Mouse (Mus musculus) hindbrain, embryonic 14.5 days (tissue): ENCODE results near the gene Emp3. TPM values are rescaled to one million over a fixed set of nuclear protein-coding genes. Genes with fewer than 3 reads are reported as not detected.

Experiments
- ATAC-seq: fragments of 200-750 bp; cut with Nextera tagmentation; 2 replicates; pipeline ENCODE4 v1.8.0; 2017; ENCODE audit warnings: moderate number of reproducible peaks, mild to moderate bottlenecking, moderate TSS enrichment, moderate library complexity; ENCODE audit not compliant: low FRiP score
- DNase-seq: peaks from one replicate; pipeline ENCODE4 v3.0.0-alpha.2; 2015; ENCODE audit warnings: low spot score
- H3K27ac ChIP-seq: fragments of 300-500 bp; sonication (generic); 2 replicates; pipeline ENCODE4 v1.5.1; 2014; ENCODE audit warnings: mild to moderate bottlenecking, moderate library complexity
- H3K27me3 ChIP-seq: fragments of 300-500 bp; sonication (generic); 2 replicates; pipeline ENCODE4 v1.6.1; 2014; ENCODE audit warnings: mild to moderate bottlenecking, low read length, mixed read lengths; ENCODE audit not compliant: control insufficient read depth, insufficient read depth
- H3K36me3 ChIP-seq: fragments of 300-500 bp; sonication (generic); replicated peaks from 2 replicates; pipeline ENCODE4 v1.6.1; 2014; ENCODE audit not compliant: control insufficient read depth, insufficient read depth
- H3K4me1 ChIP-seq: fragments of 300-500 bp; sonication (generic); replicated peaks from 2 replicates; pipeline ENCODE4 v1.6.1; 2014; ENCODE audit warnings: antibody characterized with exemption, low read length, mixed read lengths; ENCODE audit not compliant: control insufficient read depth, insufficient read depth
- H3K4me2 ChIP-seq: fragments of 300-500 bp; sonication (generic); replicated peaks from 2 replicates; pipeline ENCODE4 v1.6.1; 2014; ENCODE audit warnings: mild to moderate bottlenecking, moderate library complexity
- H3K4me3 ChIP-seq: fragments of 300-500 bp; sonication (generic); replicated peaks from 2 replicates; pipeline ENCODE4 v1.5.1; 2014; ENCODE audit warnings: mild to moderate bottlenecking, low read length
- H3K9ac ChIP-seq: fragments of 300-500 bp; sonication (generic); 2 replicates; pipeline ENCODE4 v1.6.1; 2014
- H3K9me3 ChIP-seq: fragments of 300-500 bp; sonication (generic); 2 replicates; pipeline ENCODE4 v1.6.1; 2016; ENCODE audit warnings: low read length; ENCODE audit not compliant: control insufficient read depth
- WGBS: fragments of 180-500 bp; shearing (Covaris S2); extraction: QIAGEN DNeasy Blood & Tissue Kit; methylation state at CpG from one replicate; pipeline ENCODE4 v1.1.7; 2014; 5-methylcytosine and 5-hydroxymethylcytosine counted together
- polyA plus RNA-seq: library from polyadenylated mRNA; unstranded; fragments of >200 nt; fragmentation: Nextera tagmentation; extraction: Ambion mirVana; gene quantifications from 2 replicates; pipeline ENCODE4 v1.2.1, GENCODE M21; 2014

Gene Emp3
- polyA plus RNA-seq, 1 experiment from 2014 or later: 38.8 TPM

GRCm38 (mm10) chr7:45924429-45924816 is 3.2 kb upstream of the Emp3 start:
- DNase-seq (no peak), ATAC-seq (no peak)
- Histone ChIP-seq H3K27ac (no peak overlapping the region), H3K4me2 (peak overlapping the region; percentile 62), H3K4me1 (0 out of 2 replicates have a peak, but pooled peaks cover 5% of the 10 kb centered on the region), H3K9me3 (no peaks in the 10 kb centered on the region), H3K4me3 (peak overlapping the region; percentile 41), H3K36me3 (no peaks in the 10 kb centered on the region), H3K27me3 (peaks cover 11% of the 10 kb centered on the region), H3K9ac (0 out of 2 replicates have a peak overlapping the region, but pooled peaks have one; percentile 6)
- WGBS: 10% methylated on average over 14 of the region's 14 CpGs

DNA sequence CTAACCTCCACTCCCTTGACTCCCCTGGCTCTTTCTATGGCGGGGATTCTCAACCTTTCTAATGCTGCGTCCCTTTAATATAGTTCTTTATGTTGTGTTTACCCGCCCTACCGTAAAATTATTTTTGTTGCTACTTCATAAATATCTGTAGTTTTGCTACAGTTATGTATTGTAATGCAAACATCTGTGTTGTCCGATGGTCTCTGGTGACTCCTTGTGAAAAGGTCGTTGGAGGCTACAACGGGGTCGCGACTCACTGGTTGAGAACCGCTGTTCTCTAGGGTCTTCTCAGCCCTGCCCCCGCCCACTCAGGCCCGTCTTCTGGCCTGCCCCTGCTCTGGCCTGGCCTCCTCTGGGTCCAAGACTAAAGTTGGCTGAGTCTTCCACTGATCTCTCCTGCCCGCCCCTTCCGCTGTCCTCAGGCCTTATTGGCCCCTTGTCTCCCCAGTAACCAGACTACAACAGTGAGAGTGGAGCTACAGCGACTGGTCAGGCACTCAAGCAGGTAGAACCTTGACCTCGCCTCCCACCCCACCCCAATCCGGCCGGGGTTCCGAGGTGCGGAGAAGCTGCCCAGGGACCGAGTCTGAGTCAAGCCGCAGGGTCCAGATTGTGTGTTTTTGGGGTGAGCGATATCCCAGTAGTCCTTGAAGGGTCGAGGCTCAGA is 2.7 kb upstream of the Emp3 start, which contains the start of gene Ccdc114:
Gene Ccdc114, plus strand, starts transcription at position 311 of the 667 bp plus-strand sequence.
- peak; percentile 35 for ATAC-seq
- H3K9ac ChIP-seq: peak within 1 kb of the TSS; percentile 50

DNA sequence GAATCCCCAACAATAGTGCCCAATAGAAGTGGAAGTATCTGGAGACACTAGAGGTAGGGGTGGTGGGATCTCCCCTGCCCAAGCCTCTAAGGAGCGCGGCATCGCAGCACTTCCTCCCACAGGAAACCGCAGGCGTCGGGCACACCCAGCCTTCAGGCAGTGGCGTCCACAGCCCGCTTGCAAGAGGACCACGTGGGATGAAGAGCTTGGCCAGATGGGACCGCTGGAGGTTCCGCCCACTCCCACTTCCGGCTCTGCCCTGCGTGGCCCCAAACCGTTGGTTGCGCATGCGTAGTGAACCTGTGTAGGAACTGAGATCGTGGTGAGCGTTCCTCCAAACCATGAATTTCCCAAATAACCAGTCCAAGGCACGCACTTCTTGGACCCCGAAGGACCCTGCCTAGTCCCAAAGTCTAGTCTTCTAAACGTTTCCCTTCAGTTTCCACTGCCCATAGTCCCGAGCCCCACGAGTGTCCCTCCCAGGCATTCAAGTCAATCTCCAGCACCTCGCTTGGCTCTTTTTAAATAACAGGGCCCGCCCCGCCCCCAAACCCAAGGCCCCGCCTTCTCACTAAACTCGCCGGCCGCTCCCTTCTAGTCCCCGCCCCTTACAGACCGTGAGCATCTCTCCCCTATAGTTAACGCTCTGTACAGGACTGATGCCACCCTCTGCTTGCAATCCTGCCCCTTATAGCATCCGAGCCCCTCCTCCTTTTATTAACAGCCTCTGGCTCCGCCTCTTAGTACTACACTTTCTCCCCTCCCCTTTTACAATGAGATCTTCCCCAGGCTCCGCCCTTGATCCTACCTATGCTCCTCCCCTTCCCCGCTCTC is 1.9 kb upstream of the Emp3 start:
- peak overlapping the region; percentile 41 for H3K4me3 ChIP-seq
- ATAC-seq (peak; percentile 88), DNase-seq (peak; percentile 94)
- peak overlapping the region; percentile 62 for H3K4me2 ChIP-seq
- H3K27ac ChIP-seq: peak overlapping the region; percentile 78
- no peaks in the 10 kb centered on the region for H3K9me3 ChIP-seq
- H3K36me3 ChIP-seq: no peaks in the 10 kb centered on the region
- H3K4me1 ChIP-seq: 0 out of 2 replicates have a peak, but pooled peaks cover 5% of the 10 kb centered on the region
- H3K27me3 ChIP-seq: peaks cover 3% of the 10 kb centered on the region; the same call in 1 of the 2 replicates
- H3K9ac ChIP-seq: peak overlapping the region; percentile 50
- WGBS: under 1% methylated on average over 37 of the region's 37 CpGs

More for the DNA sequence above, 2.7 kb upstream of the Emp3 start, which contains the start of gene Ccdc114:
- Histone ChIP-seq H3K36me3 (no peaks in the 10 kb centered on the region), H3K9me3 (no peaks in the 10 kb centered on the region), H3K27me3 (peaks cover 6% of the 10 kb centered on the region; the same call in 1 of the 2 replicates), H3K4me3 (peak within 1 kb of the TSS; percentile 41), H3K4me1 (0 out of 2 replicates have a peak, but pooled peaks cover 5% of the 10 kb centered on the region), H3K27ac (peak within 1 kb of the TSS; percentile 78), H3K4me2 (peak within 1 kb of the TSS; percentile 62)
- 5% methylated on average over 24 of the region's 24 CpGs for WGBS
- no peak for DNase-seq

GRCm38 (mm10) chr7:45921950-45922600 is 871 bp upstream of the Emp3 start:
- Histone ChIP-seq H3K4me3 (no peak overlapping the region), H3K4me2 (peak overlapping the region; percentile 62), H3K4me1 (peaks cover 10% of the 10 kb centered on the region), H3K27me3 (no peaks in the 10 kb centered on the region), H3K9ac (peak overlapping the region; percentile 50; the same call in 1 of the 2 replicates), H3K36me3 (no peaks in the 10 kb centered on the region), H3K9me3 (no peaks in the 10 kb centered on the region), H3K27ac (0 out of 2 replicates have a peak overlapping the region, but pooled peaks have one; percentile 78)
- 86% methylated on average over 12 of the region's 12 CpGs for WGBS
- ATAC-seq: no peak
- no peak for DNase-seq

- peak overlapping the region; percentile 28 for H3K9ac ChIP-seq
- no peak for ATAC-seq
- 47% methylated on average over 9 of the region's 9 CpGs for WGBS
Measured at GRCm38 (mm10) chr7:45920583-45921241, 492 bp downstream of the Emp3 start.

GRCm38 (mm10) chr7:45919761-45920160 is 1.4 kb downstream of the Emp3 start:
- DNase-seq (no peak), ATAC-seq (no peak)
- Histone ChIP-seq H3K27me3 (no peaks in the 10 kb centered on the region), H3K4me2 (peak overlapping the region; percentile 28; the same call in 1 of the 2 replicates), H3K36me3 (no peaks in the 10 kb centered on the region), H3K4me1 (peaks cover 24% of the 10 kb centered on the region), H3K4me3 (no peak overlapping the region), H3K9ac (no peak overlapping the region), H3K9me3 (no peaks in the 10 kb centered on the region), H3K27ac (no peak overlapping the region)
- WGBS: 78% methylated on average over 4 of the region's 4 CpGs

More at GRCm38 (mm10) chr7:45920583-45921241, 492 bp downstream of the Emp3 start:
- Histone ChIP-seq H3K36me3 (no peaks in the 10 kb centered on the region), H3K4me3 (peak overlapping the region; percentile 13; the same call in 1 of the 2 replicates), H3K9me3 (no peaks in the 10 kb centered on the region), H3K27me3 (no peaks in the 10 kb centered on the region), H3K4me1 (peaks cover 24% of the 10 kb centered on the region), H3K4me2 (peak overlapping the region; percentile 28; the same call in 1 of the 2 replicates), H3K27ac (no peak overlapping the region)
- DNase-seq: no peak

DNA sequence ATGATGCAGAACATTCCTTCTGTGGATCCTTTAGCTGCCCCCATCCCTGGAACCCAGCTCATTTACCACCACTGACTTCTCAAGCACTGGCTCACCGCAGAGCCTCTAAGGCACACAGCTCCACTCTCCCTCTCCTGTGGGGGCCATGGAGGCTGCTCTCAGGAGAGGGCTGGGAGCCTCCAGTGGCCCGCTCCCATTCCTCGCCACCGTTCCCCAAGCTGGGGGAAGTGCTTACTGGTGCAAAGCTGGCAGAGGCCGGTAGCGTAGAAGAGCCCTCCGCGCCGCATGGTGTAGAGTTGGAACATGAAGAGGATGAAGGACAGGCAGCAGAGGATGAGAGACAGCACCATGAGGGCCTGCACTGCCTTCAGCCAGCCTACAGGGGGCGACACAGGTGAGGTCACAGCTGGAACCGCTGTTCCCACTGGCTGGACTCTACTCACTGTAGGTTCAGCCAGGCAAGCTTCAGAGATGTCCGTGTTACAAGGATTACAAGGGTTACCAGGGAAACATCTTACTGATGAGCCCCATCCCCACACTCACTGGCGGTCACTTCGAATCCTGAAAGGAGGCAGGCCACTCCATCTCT is 2.0 kb downstream of the Emp3 start:
- H3K4me2 ChIP-seq: no peak overlapping the region

DNA sequence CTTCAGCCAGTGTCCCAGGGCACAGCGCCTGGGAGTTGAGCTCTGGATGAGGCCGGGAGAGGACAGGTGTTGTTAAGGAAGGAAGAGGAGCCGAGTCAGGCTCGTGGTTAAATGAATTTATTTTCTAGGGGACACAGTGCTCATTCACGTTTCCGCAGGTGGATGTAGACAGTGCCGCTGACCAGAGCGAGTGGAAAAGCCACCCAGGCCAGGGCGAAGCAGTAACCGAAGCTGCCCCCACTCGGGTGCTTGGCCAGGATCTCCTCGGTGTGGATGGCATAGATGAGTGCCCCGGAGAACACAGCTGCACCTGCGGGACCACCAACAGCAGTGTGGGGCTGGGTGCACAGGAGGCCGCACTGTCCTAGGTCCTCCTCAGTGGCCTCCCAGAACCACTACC is 3.3 kb downstream of the Emp3 start:
- Histone ChIP-seq H3K4me2 (no peak overlapping the region), H3K4me3 (no peak overlapping the region), H3K9me3 (no peaks in the 10 kb centered on the region), H3K27ac (no peak overlapping the region), H3K9ac (peak overlapping the region; percentile 62; the same call in 1 of the 2 replicates), H3K27me3 (no peaks in the 10 kb centered on the region), H3K4me1 (peaks cover 24% of the 10 kb centered on the region), H3K36me3 (no peaks in the 10 kb centered on the region)
- ATAC-seq (no peak), DNase-seq (no peak)
- 90% methylated on average over 15 of the region's 15 CpGs for WGBS

More for the DNA sequence above, 2.0 kb downstream of the Emp3 start:
- H3K4me1 ChIP-seq: peaks cover 24% of the 10 kb centered on the region
- DNase-seq: no peak
- H3K36me3 ChIP-seq: no peaks in the 10 kb centered on the region
- H3K4me3 ChIP-seq: no peak overlapping the region
- no peak overlapping the region for H3K27ac ChIP-seq
- no peaks in the 10 kb centered on the region for H3K27me3 ChIP-seq
- H3K9me3 ChIP-seq: no peaks in the 10 kb centered on the region
- ATAC-seq: no peak
- WGBS: 69% methylated on average over 14 of the region's 14 CpGs
- no peak overlapping the region for H3K9ac ChIP-seq
